19 mouse cellular contexts compared by ENCODE assay signal in genomic region chr5:92141696-92142095, GRCm38 (mm10).
"Had no signal": no experiment of that assay in that cellular context is flagged by ENCODE, and none has a peak within 500 bp of the region (broad histone marks: within the 10 kb centered on the region; RNA-seq: fewer than 3 reads in every experiment).

No protein-coding gene starts in this region.

- H3K36me3 ChIP-seq: neural tube, embryonic 13.5 days; neural tube, embryonic 15.5 days; stomach, embryonic 15.5 days had no signal

- H3K27ac ChIP-seq: midbrain, embryonic 10.5 days; midbrain, embryonic 12.5 days; neural tube, embryonic 13.5 days; neural tube, embryonic 15.5 days; stomach, embryonic 15.5 days; stomach, postnatal 0 days had no signal

- H3K9me3 ChIP-seq: midbrain, embryonic 10.5 days; midbrain, embryonic 12.5 days; neural tube, embryonic 13.5 days; neural tube, embryonic 15.5 days; stomach, embryonic 15.5 days had no signal

- H3K4me3 ChIP-seq: midbrain, embryonic 10.5 days; midbrain, embryonic 12.5 days; myocyte; neural tube, embryonic 13.5 days; neural tube, embryonic 15.5 days; stomach, embryonic 15.5 days had no signal

- H3K9ac ChIP-seq: lung, embryonic 14.5 days; midbrain, embryonic 12.5 days; neural tube, embryonic 13.5 days; neural tube, embryonic 15.5 days; stomach, embryonic 15.5 days had no signal

- DNase-seq: lung, adult 18-20 months; lung, embryonic 14.5 days; lung, postnatal 10 days; lung, postnatal 4 days; midbrain, embryonic 14.5 days; retina, postnatal 1 day; right cerebral cortex, adult 18-20 months; right cerebral cortex, postnatal 14 days; thymus, adult 2 months; thymus, postnatal 25 days; thymus, postnatal 4 days had no signal

- ATAC-seq: midbrain, embryonic 16.5 days had no signal

- H3K4me2 ChIP-seq: lung, embryonic 14.5 days; midbrain, embryonic 12.5 days; neural tube, embryonic 13.5 days; neural tube, embryonic 15.5 days; stomach, embryonic 15.5 days had no signal

- H3K27me3 ChIP-seq: midbrain, embryonic 12.5 days; neural tube, embryonic 13.5 days; neural tube, embryonic 15.5 days; stomach, embryonic 15.5 days had no signal
